In genomic region chr1:183640568-183640967, GRCm38 (mm10) we compare ENCODE assay signal across 18 mouse cellular contexts.
A peak's percentile ranks its signal among the peaks of the same experiment; 100 is the strongest.
DNase-seq lines count a peak whose midpoint lies in the region; ATAC-seq and TF ChIP-seq lines count a peak whose summit lies in the region.
"Had no signal": no experiment of that assay in that cellular context is flagged by ENCODE, and none has a peak within 500 bp of the region (broad histone marks: within the 10 kb centered on the region; RNA-seq: fewer than 3 reads in every experiment).

No protein-coding gene starts in this region.

- H3K27ac ChIP-seq in embryonic facial prominence, embryonic 14.5 days (replicated peaks; ENCODE audit: low read depth, low read length): no peak overlapping the region
- H3K27ac ChIP-seq in embryonic facial prominence, embryonic 10.5 days (replicated peaks): no peak overlapping the region
- no peak overlapping the region for H3K27ac ChIP-seq in kidney, postnatal 0 days
- no peak overlapping the region for H3K27ac ChIP-seq in kidney, embryonic 14.5 days (ENCODE audit: low read depth, low read length)
- H3K27ac ChIP-seq: embryonic facial prominence, embryonic 13.5 days; forebrain, embryonic 10.5 days; heart, embryonic 13.5 days; liver, embryonic 12.5 days had no signal

- no peak overlapping the region for H3K4me3 ChIP-seq in embryonic facial prominence, embryonic 14.5 days (ENCODE audit: low read depth, low read length)
- no peak overlapping the region for H3K4me3 ChIP-seq in embryonic facial prominence, embryonic 10.5 days
- no peak overlapping the region for H3K4me3 ChIP-seq in kidney, postnatal 0 days (replicated peaks; ENCODE audit: low read depth, low read length)
- H3K4me3 ChIP-seq in kidney, embryonic 14.5 days (ENCODE audit: low read length): no peak overlapping the region
- H3K4me3 ChIP-seq: embryonic facial prominence, embryonic 13.5 days; forebrain, embryonic 10.5 days; heart, embryonic 13.5 days; liver, embryonic 12.5 days had no signal

- no peak for ATAC-seq in embryonic facial prominence, embryonic 14.5 days (ENCODE audit: low read depth)
- ATAC-seq in kidney, postnatal 0 days (replicated peaks; ENCODE audit: low FRiP score, low read depth): no peak
- ATAC-seq in kidney, embryonic 14.5 days (ENCODE audit: low FRiP score, low TSS enrichment): no peak
- no peak for ATAC-seq in granulocyte monocyte progenitor cell, adult 5-6 weeks (replicated peaks; ENCODE audit: poor library complexity, severe bottlenecking)
- ATAC-seq: intestine, embryonic 16.5 days; liver, embryonic 12.5 days had no signal

- DNase-seq in embryonic facial prominence, embryonic 14.5 days (ENCODE audit: low spot score): peak; percentile 6
- DNase-seq in embryonic facial prominence, embryonic 10.5 days (ENCODE audit: low spot score): no peak
- DNase-seq in kidney, postnatal 0 days (ENCODE audit: low spot score): peak; percentile 40
- peak; percentile 37 for DNase-seq in ovary, postnatal 36 days (ENCODE audit: low spot score)
- DNase-seq in ovary, postnatal 14 days (ENCODE audit: low spot score): no peak
- no peak for DNase-seq in spleen, adult 12 weeks (ENCODE audit: low spot score)
- DNase-seq: adrenal gland, postnatal 25 days; cerebellum, adult 9-10 months; gastrocnemius, postnatal 36 days; heart, postnatal 36 days; kidney, postnatal 10 days had no signal

- H3K9ac ChIP-seq in embryonic facial prominence, embryonic 14.5 days (ENCODE audit: low read depth, low read length): no peak overlapping the region
- H3K9ac ChIP-seq in kidney, postnatal 0 days (ENCODE audit: low read depth, low read length): no peak overlapping the region
- H3K9ac ChIP-seq in kidney, embryonic 14.5 days (ENCODE audit: low read depth, low read length): no peak overlapping the region
- H3K9ac ChIP-seq: embryonic facial prominence, embryonic 13.5 days; heart, embryonic 13.5 days; liver, embryonic 12.5 days had no signal

- 67% methylated on average over 8 of the region's 8 CpGs for WGBS in embryonic facial prominence, embryonic 14.5 days
- WGBS in embryonic facial prominence, embryonic 10.5 days: 89% methylated on average over 8 of the region's 8 CpGs
- WGBS in kidney, postnatal 0 days: 56% methylated on average over 8 of the region's 8 CpGs
- WGBS in kidney, embryonic 14.5 days: 59% methylated on average over 8 of the region's 8 CpGs

- no peaks in the 10 kb centered on the region for H3K36me3 ChIP-seq in embryonic facial prominence, embryonic 14.5 days (ENCODE audit: control insufficient read depth, insufficient read depth, low read length)
- no peaks in the 10 kb centered on the region for H3K36me3 ChIP-seq in embryonic facial prominence, embryonic 10.5 days (replicated peaks)
- no peaks in the 10 kb centered on the region for H3K36me3 ChIP-seq in kidney, postnatal 0 days (ENCODE audit: insufficient read depth, low read length)
- no peaks in the 10 kb centered on the region for H3K36me3 ChIP-seq in kidney, embryonic 14.5 days (ENCODE audit: control insufficient read depth, insufficient read depth, low read length)
- H3K36me3 ChIP-seq: embryonic facial prominence, embryonic 13.5 days; forebrain, embryonic 10.5 days; heart, embryonic 13.5 days; liver, embryonic 12.5 days had no signal

- H3K9me3 ChIP-seq in embryonic facial prominence, embryonic 14.5 days (ENCODE audit: control insufficient read depth, low read length): no peaks in the 10 kb centered on the region
- H3K9me3 ChIP-seq in embryonic facial prominence, embryonic 10.5 days: no peaks in the 10 kb centered on the region
- no peaks in the 10 kb centered on the region for H3K9me3 ChIP-seq in kidney, postnatal 0 days (replicated peaks; ENCODE audit: low read length)
- no peaks in the 10 kb centered on the region for H3K9me3 ChIP-seq in kidney, embryonic 14.5 days (ENCODE audit: control insufficient read depth, low read length)
- H3K9me3 ChIP-seq: embryonic facial prominence, embryonic 13.5 days; forebrain, embryonic 10.5 days; liver, embryonic 12.5 days had no signal

- no peak for TF ChIP-seq CTCF in kidney, postnatal 0 days (IDR thresholded peaks at IDR 0.05; ENCODE audit: low read depth)

- no peaks in the 10 kb centered on the region for H3K27me3 ChIP-seq in embryonic facial prominence, embryonic 14.5 days (replicated peaks; ENCODE audit: control insufficient read depth, insufficient read depth, low read length)
- H3K27me3 ChIP-seq in embryonic facial prominence, embryonic 10.5 days (replicated peaks; ENCODE audit: low read depth, poor library complexity, severe bottlenecking): no peaks in the 10 kb centered on the region
- no peaks in the 10 kb centered on the region for H3K27me3 ChIP-seq in kidney, postnatal 0 days (ENCODE audit: insufficient read depth, low read length)
- no peaks in the 10 kb centered on the region for H3K27me3 ChIP-seq in kidney, embryonic 14.5 days (ENCODE audit: control insufficient read depth, insufficient read depth, low read length)
- H3K27me3 ChIP-seq: embryonic facial prominence, embryonic 13.5 days; heart, embryonic 13.5 days; liver, embryonic 12.5 days had no signal

- no peaks in the 10 kb centered on the region for H3K4me1 ChIP-seq in embryonic facial prominence, embryonic 14.5 days (ENCODE audit: control insufficient read depth, insufficient read depth, low read length)
- no peaks in the 10 kb centered on the region for H3K4me1 ChIP-seq in embryonic facial prominence, embryonic 10.5 days
- H3K4me1 ChIP-seq in kidney, postnatal 0 days (replicated peaks; ENCODE audit: insufficient read depth, low read length): no peaks in the 10 kb centered on the region
- H3K4me1 ChIP-seq in kidney, embryonic 14.5 days (ENCODE audit: control insufficient read depth, insufficient read depth, low read length): no peaks in the 10 kb centered on the region
- H3K4me1 ChIP-seq: liver, embryonic 12.5 days had no signal

- H3K4me2 ChIP-seq in embryonic facial prominence, embryonic 14.5 days (ENCODE audit: low read depth, low read length): no peak overlapping the region
- no peak overlapping the region for H3K4me2 ChIP-seq in kidney, postnatal 0 days (ENCODE audit: low read length)
- no peak overlapping the region for H3K4me2 ChIP-seq in kidney, embryonic 14.5 days (replicated peaks; ENCODE audit: low read depth, low read length)
- H3K4me2 ChIP-seq: embryonic facial prominence, embryonic 13.5 days; heart, embryonic 13.5 days; liver, embryonic 12.5 days had no signal

Comparison
In these comparisons a context has a peak if more than half of its experiments do, and no peak if none do; other contexts are left out.
1. DNase-seq: peak in embryonic facial prominence, embryonic 14.5 days (single experiment), kidney, postnatal 0 days (single experiment) and ovary, postnatal 36 days (single experiment); none in embryonic facial prominence, embryonic 10.5 days (single experiment), ovary, postnatal 14 days (single experiment) and spleen, adult 12 weeks (single experiment).